Mouse (Mus musculus) megakaryocyte, embryonic 14.5 days (primary cell): Measurements from ENCODE around the gene Cc2d1b.

Experiments used
- FLI1 ChIP-seq: IDR thresholded peaks from 2 replicates; pipeline ENCODE4 v1.6.1; 2012; ENCODE audit warnings: low read length, inconsistent platforms, mixed read lengths
- GATA1 ChIP-seq: IDR thresholded peaks from 3 replicates; pipeline ENCODE4 v1.6.1; 2012; ENCODE audit warnings: mixed read lengths, low read length, inconsistent platforms, borderline replicate concordance

GRCm38 (mm10) chr4:108621504-108621903, 1.8 kb downstream of the Cc2d1b start:
- TF ChIP-seq FLI1 (no peak), GATA1 (no peak)
